Mouse (Mus musculus) adipocyte (in vitro differentiated cells): ENCODE measurements around the gene Bbs12.

ENCODE experiments used
- DNase-seq: peaks from one replicate; pipeline ENCODE4 v3.0.0-alpha.2; 2016; ENCODE audit warnings: low spot score

Gene Bbs12

GRCm38 (mm10) chr3:37312370-37312941, at the start of gene Bbs12, which contains the start of gene Cetn4:
Gene Bbs12, plus strand, starts transcription at chr3:37312554.
Gene Cetn4, minus strand, starts transcription at chr3:37312708.
- DNase-seq: peak; percentile 91

- DNase-seq: no peak
Observed at GRCm38 (mm10) chr3:37268338-37268737, 44.0 kb upstream of the Bbs12 start.

GRCm38 (mm10) chr3:37269926-37270325, 42.4 kb upstream of the Bbs12 start:
- no peak for DNase-seq

- DNase-seq: peak; percentile 43
Observed at GRCm38 (mm10) chr3:37271209-37271608, 41.1 kb upstream of the Bbs12 start.

- no peak for DNase-seq
Observed at GRCm38 (mm10) chr3:37273092-37273491, 39.3 kb upstream of the Bbs12 start.

- DNase-seq: no peak
Observed at GRCm38 (mm10) chr3:37274661-37275060, 37.7 kb upstream of the Bbs12 start.

GRCm38 (mm10) chr3:37280221-37280620, 32.1 kb upstream of the Bbs12 start:
- DNase-seq: no peak

GRCm38 (mm10) chr3:37280871-37281270, 31.5 kb upstream of the Bbs12 start:
- no peak for DNase-seq

GRCm38 (mm10) chr3:37282299-37282922, 29.9 kb upstream of the Bbs12 start:
- no peak for DNase-seq

GRCm38 (mm10) chr3:37283234-37283633, 29.1 kb upstream of the Bbs12 start:
- DNase-seq: no peak

- no peak for DNase-seq
Observed at GRCm38 (mm10) chr3:37289237-37289636, 23.1 kb upstream of the Bbs12 start.

GRCm38 (mm10) chr3:37290881-37291541, 21.3 kb upstream of the Bbs12 start:
- no peak for DNase-seq

GRCm38 (mm10) chr3:37291929-37292328, 20.4 kb upstream of the Bbs12 start:
- no peak for DNase-seq

GRCm38 (mm10) chr3:37292654-37293053, 19.7 kb upstream of the Bbs12 start:
- DNase-seq: no peak

- DNase-seq: no peak
Observed at GRCm38 (mm10) chr3:37299470-37299869, 12.9 kb upstream of the Bbs12 start.

- DNase-seq: peak; percentile 65
Observed at GRCm38 (mm10) chr3:37302685-37303084, 9.7 kb upstream of the Bbs12 start.

GRCm38 (mm10) chr3:37303392-37304139, 8.8 kb upstream of the Bbs12 start:
- peak; percentile 47 for DNase-seq

- DNase-seq: no peak
Observed at GRCm38 (mm10) chr3:37311897-37312369, 421 bp upstream of the Bbs12 start.

- peak; percentile 57 for DNase-seq
Observed at GRCm38 (mm10) chr3:37313371-37313770, 1.0 kb downstream of the Bbs12 start.

GRCm38 (mm10) chr3:37316233-37316632, 3.9 kb downstream of the Bbs12 start:
- DNase-seq: peak; percentile 48

GRCm38 (mm10) chr3:37324310-37324709, 12.0 kb downstream of the Bbs12 start:
- peak; percentile 71 for DNase-seq

- peak; percentile 55 for DNase-seq
Observed at GRCm38 (mm10) chr3:37325317-37326112, 13.2 kb downstream of the Bbs12 start.
